Mouse (Mus musculus) G1E (cell line): ENCODE data around the gene Tmem240. TPM values are rescaled to one million over a fixed set of nuclear protein-coding genes. Genes with fewer than 3 reads are reported as not detected.

ENCODE experiments used
- ATAC-seq: 2 replicates; pipeline ENCODE4 v1.8.0; 2016; ENCODE audit warnings: mild to moderate bottlenecking; ENCODE audit not compliant: insufficient number of reproducible peaks, poor library complexity, low FRiP score, severe bottlenecking; ENCODE audit errors: extremely low read depth
- DNase-seq: peaks from one replicate; pipeline ENCODE4 v3.0.0; 2012; ENCODE audit warnings: low spot score
- H3K27me3 ChIP-seq: 2 replicates; pipeline ENCODE4 v1.6.1; 2012; ENCODE audit warnings: mild to moderate bottlenecking, low read length, inconsistent platforms; ENCODE audit not compliant: insufficient read depth
- H3K36me3 ChIP-seq: replicated peaks from 2 replicates; pipeline ENCODE3; 2012; ENCODE audit warnings: mild to moderate bottlenecking, inconsistent platforms
- H3K4me1 ChIP-seq: 2 replicates; pipeline ENCODE4 v1.6.1; 2012; ENCODE audit warnings: low read depth, low read length, inconsistent platforms, mixed read lengths; ENCODE audit not compliant: insufficient read depth
- H3K4me3 ChIP-seq: 2 replicates; pipeline ENCODE4 v1.5.1; 2012; ENCODE audit warnings: low read depth, mild to moderate bottlenecking, inconsistent platforms, low read length, moderate library complexity, mixed read lengths
- H3K9me3 ChIP-seq: replicated peaks from 2 replicates; pipeline ENCODE4 v1.6.1; 2012; ENCODE audit warnings: inconsistent platforms
- CTCF ChIP-seq: IDR thresholded peaks from 2 replicates; pipeline ENCODE4 v1.5.1; 2012; ENCODE audit warnings: low read depth, low read length, inconsistent platforms, mixed read lengths
- GATA1 ChIP-seq: IDR thresholded peaks from 2 replicates; pipeline ENCODE4 v1.6.1; 2012; ENCODE audit warnings: borderline replicate concordance, low read length, inconsistent platforms, mixed read lengths
- GATA2 ChIP-seq: IDR thresholded peaks from 2 replicates; pipeline ENCODE4 v1.6.1; 2012; ENCODE audit warnings: low read depth, low read length, inconsistent platforms, borderline replicate concordance
- POLR2AphosphoS5 ChIP-seq: IDR thresholded peaks from 2 replicates; pipeline ENCODE4 v1.6.1; 2012; ENCODE audit warnings: low read depth, low read length, inconsistent platforms; ENCODE audit not compliant: insufficient replicate concordance
- TAL1 ChIP-seq: conservative IDR thresholded peaks from 2 replicates; pipeline ENCODE4 v1.6.1; 2012; ENCODE audit warnings: low read depth, low read length, inconsistent platforms, mixed read lengths
- polyA plus RNA-seq: library from polyadenylated mRNA; stranded (reverse); fragments of >175 nt; gene quantifications from 2 replicates; pipeline ENCODE4 v1.2.3, GENCODE M21; 2012
- total RNA-seq, 2 experiments: library from RNA; stranded (forward) in 1 of 2; stranded (reverse) in 1 of 2; fragments of 200-1000 nt in 1 of 2; fragments of >200 nt in 1 of 2; fragmentation: Nextera tagmentation in 1 of 2; gene quantifications; 2 replicates each; pipeline ENCODE4 v1.2.3; 2014 to 2017

Tmem240 gene
- total and polyA plus RNA-seq, 3 experiments, result 0.55 to 0.98 (median 0.68) TPM

DNA sequence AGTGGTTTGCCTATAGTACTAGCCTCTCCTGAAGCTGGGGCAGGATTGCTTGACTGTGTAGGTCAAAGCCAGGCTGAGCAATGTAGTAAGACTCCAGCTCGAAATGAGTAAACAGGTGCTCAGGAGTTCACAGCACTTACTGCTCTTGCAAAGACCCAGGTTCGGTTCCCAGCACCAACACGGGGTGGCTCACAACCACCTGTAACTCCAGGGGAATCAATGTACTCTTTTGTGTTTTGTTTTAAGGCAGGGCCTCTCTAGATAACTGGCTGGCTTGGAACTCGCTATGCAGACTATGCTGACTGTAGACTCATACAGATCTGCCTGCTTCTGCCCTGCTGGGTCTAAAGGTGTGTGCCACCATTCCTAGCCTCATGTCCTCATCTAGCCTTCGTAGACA lies 8.1 kb downstream of the Tmem240 start:
- DNase-seq, result no peak
- H3K4me3 ChIP-seq, result no peak overlapping the region
- ATAC-seq, result no peak
- no peaks in the 10 kb centered on the region for H3K9me3 ChIP-seq
- peaks cover 18% of the 10 kb centered on the region for H3K4me1 ChIP-seq
- TF ChIP-seq GATA1 (no peak), GATA2 (no peak), CTCF (no peak), POLR2AphosphoS5 (no peak), TAL1 (no peak)
- H3K36me3 ChIP-seq, result peaks cover 100% of the 10 kb centered on the region
- H3K27me3 ChIP-seq, result no peaks in the 10 kb centered on the region

DNA sequence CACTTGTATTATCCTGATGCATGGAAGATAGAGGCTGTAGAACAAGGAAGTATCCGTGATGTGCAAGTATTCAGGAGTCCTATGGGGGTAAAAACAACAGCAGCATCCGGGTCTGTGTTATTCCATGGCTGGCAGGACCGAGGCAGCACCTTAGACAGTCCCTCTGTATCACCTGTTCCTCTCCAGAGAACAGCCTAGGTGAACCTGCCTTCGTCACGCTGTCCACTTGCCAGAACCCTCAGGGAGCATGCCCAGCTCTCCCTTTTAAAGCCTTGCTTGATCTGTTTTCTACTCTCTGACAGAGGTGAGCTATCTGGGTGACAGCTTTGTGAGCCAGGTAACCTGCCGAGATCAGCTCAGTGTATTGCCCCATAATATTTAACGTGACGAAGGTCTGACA lies 9.9 kb downstream of the Tmem240 start:
- no peaks in the 10 kb centered on the region for H3K9me3 ChIP-seq
- no peak overlapping the region for H3K4me3 ChIP-seq
- ATAC-seq, result no peak
- no peaks in the 10 kb centered on the region for H3K27me3 ChIP-seq
- DNase-seq, result no peak
- peaks cover 100% of the 10 kb centered on the region for H3K36me3 ChIP-seq
- peaks cover 14% of the 10 kb centered on the region for H3K4me1 ChIP-seq
- no peak for TF ChIP-seq CTCF

DNA sequence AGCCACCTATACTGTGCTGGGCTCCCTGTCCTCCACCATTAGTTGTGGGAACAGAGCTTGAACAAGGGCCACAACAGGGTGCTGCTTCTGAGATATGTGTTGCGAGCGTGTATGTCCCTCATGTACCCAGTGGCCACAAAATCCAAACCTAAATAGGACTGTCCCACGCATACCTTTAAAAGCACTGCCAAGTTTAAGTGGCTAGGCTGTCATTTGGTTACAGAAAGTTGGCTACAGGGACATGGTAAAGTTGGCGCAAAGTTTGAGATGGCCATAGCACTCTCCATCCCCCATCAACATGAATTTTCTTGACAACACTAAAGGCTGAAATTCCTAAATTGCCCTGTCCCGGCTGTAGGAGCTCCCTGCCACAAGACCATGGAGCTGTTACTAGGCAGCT lies 10.5 kb downstream of the Tmem240 start:
- DNase-seq (no peak), ATAC-seq (no peak)
- peaks cover 16% of the 10 kb centered on the region for H3K4me1 ChIP-seq
- H3K27me3 ChIP-seq, result no peaks in the 10 kb centered on the region
- no peak for TF ChIP-seq POLR2AphosphoS5
- no peak for TF ChIP-seq GATA1
- no peak for TF ChIP-seq GATA2
- no peak for TF ChIP-seq TAL1
- no peak for TF ChIP-seq CTCF
- H3K9me3 ChIP-seq, result no peaks in the 10 kb centered on the region
- no peak overlapping the region for H3K4me3 ChIP-seq
- H3K36me3 ChIP-seq, result peaks cover 100% of the 10 kb centered on the region

DNA sequence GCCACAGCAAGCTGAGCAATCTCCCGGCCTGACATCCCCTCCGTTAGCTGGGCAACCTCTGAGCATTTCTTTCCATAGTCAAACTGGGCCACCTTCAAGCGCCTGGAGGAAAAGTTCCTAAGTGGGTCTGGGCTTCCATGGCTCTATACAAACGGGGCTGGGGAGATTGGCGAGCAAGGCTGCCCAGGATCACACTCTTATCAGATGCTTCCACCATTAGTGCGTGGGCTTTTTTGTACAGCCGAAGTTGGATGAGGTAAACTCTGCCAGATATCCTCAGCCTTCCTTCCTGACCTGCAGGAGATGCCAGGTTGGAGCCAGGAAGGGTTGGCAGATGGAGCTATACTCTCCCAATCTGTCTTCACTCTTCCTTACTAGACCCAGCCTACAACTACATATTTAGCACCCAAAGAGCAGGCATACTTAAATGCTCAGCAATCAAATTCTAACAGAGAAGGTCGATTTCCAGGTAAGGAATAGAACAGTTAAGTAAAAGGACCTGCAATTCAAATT lies 11.5 kb downstream of the Tmem240 start:
- no peak overlapping the region for H3K4me3 ChIP-seq
- no peak for TF ChIP-seq POLR2AphosphoS5
- no peak for TF ChIP-seq GATA1
- no peak for TF ChIP-seq GATA2
- no peak for TF ChIP-seq TAL1
- no peak for TF ChIP-seq CTCF
- H3K9me3 ChIP-seq, result no peaks in the 10 kb centered on the region
- DNase-seq (no peak), ATAC-seq (no peak)
- H3K4me1 ChIP-seq, result peaks cover 25% of the 10 kb centered on the region
- H3K36me3 ChIP-seq, result peaks cover 100% of the 10 kb centered on the region
- H3K27me3 ChIP-seq, result no peaks in the 10 kb centered on the region

DNA sequence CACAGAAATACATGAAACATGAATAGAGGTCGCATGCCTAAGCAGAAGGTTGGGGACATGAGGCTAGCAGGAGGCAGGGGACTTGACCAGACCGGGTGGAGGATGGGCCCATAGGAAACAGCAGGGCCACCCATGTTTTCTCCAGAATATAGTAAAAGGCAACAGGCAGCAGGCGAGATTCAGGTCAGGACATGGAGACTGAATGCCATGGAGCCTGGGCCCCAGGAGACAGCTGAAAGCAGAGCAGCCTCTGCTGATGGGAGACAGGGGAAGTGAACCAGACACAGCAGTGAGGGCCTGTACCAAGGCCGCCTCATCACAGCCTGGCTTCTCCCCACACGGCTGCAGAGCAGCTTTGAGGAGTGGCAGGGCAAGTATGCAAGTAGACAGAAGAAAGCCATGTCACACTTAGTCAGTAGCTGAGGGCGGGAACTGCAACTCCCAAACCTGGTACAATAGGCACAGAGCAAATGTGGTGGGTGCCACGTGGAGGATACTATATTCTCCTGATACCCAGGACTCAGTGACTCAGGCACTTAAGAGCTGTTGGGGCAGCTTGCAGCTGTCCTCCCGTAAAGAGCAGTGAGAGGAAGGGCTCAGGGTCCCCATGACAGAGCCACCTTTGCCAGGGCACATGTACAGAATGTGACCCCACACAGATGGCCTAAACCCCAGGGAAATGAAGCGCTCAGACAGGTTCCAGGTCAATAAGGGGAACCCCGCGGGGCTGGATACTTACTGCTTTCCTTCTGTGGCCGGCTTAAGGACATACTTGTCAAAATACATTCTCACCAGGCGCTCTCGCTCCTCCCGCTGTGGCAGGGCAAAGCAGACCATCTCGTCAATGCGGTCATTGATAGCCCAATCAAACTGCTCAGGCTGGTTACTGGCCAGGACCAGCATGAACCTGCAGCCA lies 12.2 kb downstream of the Tmem240 start:
- Histone ChIP-seq H3K36me3 (peaks cover 100% of the 10 kb centered on the region), H3K4me3 (no peak overlapping the region), H3K9me3 (no peaks in the 10 kb centered on the region), H3K4me1 (peaks cover 32% of the 10 kb centered on the region), H3K27me3 (no peaks in the 10 kb centered on the region)
- no peak for ATAC-seq
- TF ChIP-seq GATA1 (no peak), CTCF (no peak), TAL1 (no peak), GATA2 (no peak), POLR2AphosphoS5 (no peak)
- DNase-seq, result no peak

DNA sequence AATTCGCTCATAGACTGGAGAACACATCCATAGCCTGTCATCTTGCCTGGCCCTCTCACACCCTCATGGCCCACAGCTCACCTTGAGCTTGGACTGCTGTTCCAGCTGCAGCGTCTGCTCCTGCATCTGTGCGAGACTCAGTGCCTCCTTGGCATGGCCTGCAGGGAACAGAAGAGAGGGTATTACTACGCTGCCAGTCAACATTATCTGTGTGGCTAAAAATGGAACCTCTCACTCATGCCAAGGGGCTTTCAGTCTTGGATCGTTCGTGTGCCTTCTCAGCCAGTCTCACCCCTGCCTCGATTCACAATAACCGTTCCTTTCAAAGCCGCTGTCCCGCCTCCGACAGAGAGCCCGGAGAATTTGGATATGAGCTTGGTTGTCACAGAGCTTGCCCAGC lies 22.4 kb downstream of the Tmem240 start:
- Histone ChIP-seq H3K9me3 (no peaks in the 10 kb centered on the region), H3K36me3 (peaks cover 71% of the 10 kb centered on the region), H3K4me3 (no peak overlapping the region), H3K4me1 (peaks cover 48% of the 10 kb centered on the region), H3K27me3 (no peaks in the 10 kb centered on the region)
- no peak for TF ChIP-seq TAL1
- no peak for TF ChIP-seq CTCF
- no peak for TF ChIP-seq GATA2
- no peak for TF ChIP-seq POLR2AphosphoS5
- TF ChIP-seq GATA1, result no peak
- DNase-seq (no peak), ATAC-seq (no peak)
